Mouse (Mus musculus): Measurements from ENCODE around the gene Slc25a13. TPM values are rescaled to one million over a fixed set of nuclear protein-coding genes. Genes with fewer than 3 reads are reported as not detected.

Gene Slc25a13
- total and polyA plus RNA-seq, 3 experiments, result 45.5 to 146 (median 121) TPM

DNA sequence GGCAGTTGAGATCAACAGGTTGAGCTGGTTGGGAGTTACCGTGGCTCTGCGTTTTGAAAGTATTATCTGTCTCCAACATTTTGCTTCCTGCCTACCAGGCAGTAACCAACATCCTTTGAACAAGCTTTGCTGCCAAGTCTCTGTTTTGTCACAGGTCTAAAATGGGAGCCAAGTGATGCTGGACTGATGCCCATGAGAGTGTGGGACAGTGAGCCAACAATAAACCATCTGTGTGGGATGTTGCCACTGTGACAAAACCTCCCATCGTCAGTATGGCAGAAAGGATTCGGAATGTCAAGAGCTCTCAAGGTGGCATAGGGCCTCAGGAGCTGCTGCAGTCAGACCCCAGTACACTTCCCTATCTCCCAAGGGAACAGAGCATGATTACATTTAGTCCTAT, 128.8 kb downstream of the Slc25a13 start:
- Histone ChIP-seq H3K4me3 (no peak overlapping the region), H3K9ac (ENCODE audit: low read depth, low read length) (no peak overlapping the region), H3K27me3 (ENCODE audit: control insufficient read depth, insufficient read depth, low read length) (no peaks in the 10 kb centered on the region), H3K79me2 (replicated peaks; ENCODE audit: control insufficient read depth, insufficient read depth, low read length) (no peaks in the 10 kb centered on the region), H3K36me3 (ENCODE audit: control insufficient read depth, insufficient read depth, low read length) (no peaks in the 10 kb centered on the region), H3K4me1 (ENCODE audit: control insufficient read depth, insufficient read depth, low read length) (peaks cover 1% of the 10 kb centered on the region), H3K27ac (peak overlapping the region; percentile 2; the same call in 1 of the 2 replicates)
- peak; percentile 57 to 72 for DNase-seq
- WGBS, result 24% methylated on average over 4 of the region's 4 CpGs
- intact Hi-C loops (cut with DNase I), result no loop called here
- TF ChIP-seq CTCF (IDR thresholded peaks at IDR 0.05) (no peak), EP300 (IDR thresholded peaks at IDR 0.05; ENCODE audit: insufficient read depth, low read depth, low read length) (peak; percentile 46; the same call in 1 of the 2 replicates), POLR2A (IDR thresholded peaks at IDR 0.05; ENCODE audit: insufficient read depth, low read depth, low read length) (no peak)

DNA sequence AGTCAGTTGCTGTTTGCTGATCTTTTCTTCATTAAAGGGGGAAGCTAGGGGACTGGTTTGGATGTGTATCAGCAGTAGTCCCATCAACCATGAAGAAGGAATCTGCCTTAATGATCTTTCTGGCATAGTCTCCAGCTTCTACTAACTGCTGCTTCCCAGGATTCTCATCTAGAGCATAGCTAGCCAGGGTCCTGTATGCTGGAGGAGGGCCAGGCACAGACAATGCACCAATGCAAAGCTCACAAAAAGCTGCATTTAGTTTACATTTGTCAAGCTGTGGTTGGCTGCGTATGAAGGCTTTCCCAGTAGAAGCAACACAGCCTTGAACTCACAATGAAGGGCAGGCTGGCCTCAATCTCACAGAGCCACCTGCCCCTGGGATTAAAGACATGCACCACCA, 136.5 kb downstream of the Slc25a13 start:
- TF ChIP-seq CTCF (IDR thresholded peaks at IDR 0.05), result no peak
- TF ChIP-seq EP300 (IDR thresholded peaks at IDR 0.05; ENCODE audit: insufficient read depth, low read depth, low read length), result no peak
- no peak for TF ChIP-seq POLR2A (IDR thresholded peaks at IDR 0.05; ENCODE audit: insufficient read depth, low read depth, low read length)
- intact Hi-C loops (cut with DNase I), result no loop called here
- Histone ChIP-seq H3K36me3 (ENCODE audit: control insufficient read depth, insufficient read depth, low read length) (no peaks in the 10 kb centered on the region), H3K79me2 (replicated peaks; ENCODE audit: control insufficient read depth, insufficient read depth, low read length) (no peaks in the 10 kb centered on the region), H3K27ac (no peak overlapping the region), H3K27me3 (ENCODE audit: control insufficient read depth, insufficient read depth, low read length) (no peaks in the 10 kb centered on the region), H3K4me3 (no peak overlapping the region), H3K9ac (ENCODE audit: low read depth, low read length) (no peak overlapping the region), H3K4me1 (ENCODE audit: control insufficient read depth, insufficient read depth, low read length) (no peaks in the 10 kb centered on the region)
- WGBS, result 96% methylated on average over 1 of the region's 1 CpGs
- no peak for DNase-seq

DNA sequence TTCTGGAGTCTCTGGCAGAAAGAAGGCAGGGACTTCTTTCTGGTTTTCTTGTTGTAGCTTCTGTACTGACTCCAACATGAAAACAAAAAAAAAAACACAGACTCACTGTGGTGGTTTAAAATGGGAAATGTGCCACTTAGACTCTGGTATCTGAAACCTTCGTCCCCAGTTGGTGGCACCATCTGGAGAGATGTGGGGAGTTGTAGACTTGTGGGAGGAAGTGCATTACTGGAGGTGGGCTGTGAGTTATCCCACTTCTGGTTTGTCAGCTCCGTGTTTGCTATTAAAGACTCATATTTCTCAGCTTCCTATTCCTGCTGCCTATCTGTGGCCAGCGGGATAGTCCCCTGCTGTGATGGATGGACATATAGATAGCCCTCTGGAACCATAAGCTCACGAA, 139.7 kb downstream of the Slc25a13 start:
- H3K27me3 ChIP-seq (ENCODE audit: control insufficient read depth, insufficient read depth, low read length), result no peaks in the 10 kb centered on the region
- no peak overlapping the region for H3K9ac ChIP-seq (ENCODE audit: low read depth, low read length)
- H3K27ac ChIP-seq, result no peak overlapping the region
- H3K36me3 ChIP-seq (ENCODE audit: control insufficient read depth, insufficient read depth, low read length), result no peaks in the 10 kb centered on the region
- H3K4me1 ChIP-seq (ENCODE audit: control insufficient read depth, insufficient read depth, low read length), result no peaks in the 10 kb centered on the region
- WGBS, result 63% methylated on average over 4 of the region's 4 CpGs
- no peak overlapping the region for H3K4me3 ChIP-seq
- intact Hi-C loops (cut with DNase I), result no loop called here
- TF ChIP-seq POLR2A (IDR thresholded peaks at IDR 0.05; ENCODE audit: insufficient read depth, low read depth, low read length), result no peak
- TF ChIP-seq EP300 (IDR thresholded peaks at IDR 0.05; ENCODE audit: insufficient read depth, low read depth, low read length), result no peak
- no peak for TF ChIP-seq CTCF (IDR thresholded peaks at IDR 0.05)
- DNase-seq, result no peak
- H3K79me2 ChIP-seq (replicated peaks; ENCODE audit: control insufficient read depth, insufficient read depth, low read length), result no peaks in the 10 kb centered on the region

- Histone ChIP-seq H3K27ac (no peak overlapping the region), H3K4me3 (no peak overlapping the region), H3K79me2 (replicated peaks; ENCODE audit: control insufficient read depth, insufficient read depth, low read length) (no peaks in the 10 kb centered on the region), H3K9ac (ENCODE audit: low read depth, low read length) (no peak overlapping the region), H3K4me1 (ENCODE audit: control insufficient read depth, insufficient read depth, low read length) (no peaks in the 10 kb centered on the region), H3K27me3 (ENCODE audit: control insufficient read depth, insufficient read depth, low read length) (no peaks in the 10 kb centered on the region), H3K36me3 (ENCODE audit: control insufficient read depth, insufficient read depth, low read length) (no peaks in the 10 kb centered on the region)
- no peak for DNase-seq
- no peak for TF ChIP-seq POLR2A (IDR thresholded peaks at IDR 0.05; ENCODE audit: insufficient read depth, low read depth, low read length)
- TF ChIP-seq CTCF (IDR thresholded peaks at IDR 0.05), result no peak
- no peak for TF ChIP-seq EP300 (IDR thresholded peaks at IDR 0.05; ENCODE audit: insufficient read depth, low read depth, low read length)
- WGBS, result 85% methylated on average over 7 of the region's 7 CpGs
- intact Hi-C loops (cut with DNase I), result no loop called here
Measured at GRCm38 (mm10) chr6:6075940-6076447, 141.0 kb downstream of the Slc25a13 start.

- 77% methylated on average over 7 of the region's 7 CpGs for WGBS
- Histone ChIP-seq H3K9ac (ENCODE audit: low read depth, low read length) (no peak overlapping the region), H3K4me3 (no peak overlapping the region), H3K79me2 (replicated peaks; ENCODE audit: control insufficient read depth, insufficient read depth, low read length) (no peaks in the 10 kb centered on the region), H3K4me1 (ENCODE audit: control insufficient read depth, insufficient read depth, low read length) (no peaks in the 10 kb centered on the region), H3K27ac (no peak overlapping the region), H3K27me3 (ENCODE audit: control insufficient read depth, insufficient read depth, low read length) (no peaks in the 10 kb centered on the region), H3K36me3 (ENCODE audit: control insufficient read depth, insufficient read depth, low read length) (no peaks in the 10 kb centered on the region)
- no peak for DNase-seq
- intact Hi-C loops (cut with DNase I), result no loop called here
- TF ChIP-seq EP300 (IDR thresholded peaks at IDR 0.05; ENCODE audit: insufficient read depth, low read depth, low read length), result no peak
- TF ChIP-seq POLR2A (IDR thresholded peaks at IDR 0.05; ENCODE audit: insufficient read depth, low read depth, low read length), result no peak
- no peak for TF ChIP-seq CTCF (IDR thresholded peaks at IDR 0.05)
Measured at GRCm38 (mm10) chr6:6071038-6071437, 145.9 kb downstream of the Slc25a13 start.

GRCm38 (mm10) chr6:6070015-6070414, 147.0 kb downstream of the Slc25a13 start:
- Histone ChIP-seq H3K4me1 (ENCODE audit: control insufficient read depth, insufficient read depth, low read length) (no peaks in the 10 kb centered on the region), H3K27me3 (ENCODE audit: control insufficient read depth, insufficient read depth, low read length) (no peaks in the 10 kb centered on the region), H3K27ac (no peak overlapping the region), H3K9ac (ENCODE audit: low read depth, low read length) (no peak overlapping the region), H3K79me2 (replicated peaks; ENCODE audit: control insufficient read depth, insufficient read depth, low read length) (no peaks in the 10 kb centered on the region), H3K36me3 (ENCODE audit: control insufficient read depth, insufficient read depth, low read length) (no peaks in the 10 kb centered on the region), H3K4me3 (no peak overlapping the region)
- DNase-seq, result no peak
- intact Hi-C loops (cut with DNase I), result no loop called here
- 51% methylated on average over 3 of the region's 3 CpGs for WGBS
- no peak for TF ChIP-seq EP300 (IDR thresholded peaks at IDR 0.05; ENCODE audit: insufficient read depth, low read depth, low read length)
- TF ChIP-seq CTCF (IDR thresholded peaks at IDR 0.05), result no peak
- no peak for TF ChIP-seq POLR2A (IDR thresholded peaks at IDR 0.05; ENCODE audit: insufficient read depth, low read depth, low read length)

Data from heart, adult 2 months (tissue).